Mouse (Mus musculus) bone marrow macrophage, adult 2 months (primary cell): ENCODE data around the gene Cuedc2.

Source experiments
- CTCF ChIP-seq: IDR thresholded peaks from 2 replicates; pipeline ENCODE4 v1.5.1; 2012; ENCODE audit warnings: low read depth, mild to moderate bottlenecking, low read length, moderate library complexity
- POLR2A ChIP-seq: IDR thresholded peaks from 2 replicates; pipeline ENCODE4 v1.6.1; 2012; ENCODE audit warnings: mild to moderate bottlenecking, low read depth, low read length, borderline replicate concordance

DNA sequence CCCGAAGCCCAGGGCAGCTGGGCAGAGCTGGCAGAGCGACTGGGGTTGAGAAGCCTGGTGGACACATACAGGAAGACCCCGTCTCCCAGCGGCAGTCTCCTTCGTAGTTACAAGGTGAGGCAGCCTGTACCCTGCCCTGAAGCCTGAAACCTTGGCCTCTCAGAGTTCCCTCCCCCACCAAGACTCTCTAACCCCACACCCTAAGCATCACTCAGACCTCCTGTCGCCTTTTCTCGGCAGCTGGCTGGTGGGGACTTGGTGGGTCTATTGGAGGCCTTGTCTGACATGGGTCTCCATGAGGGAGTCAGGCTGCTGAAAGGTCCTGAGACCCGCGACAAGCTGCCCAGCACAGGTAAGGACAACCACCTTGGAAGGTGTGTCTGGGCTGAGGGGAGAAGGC, 27.2 kb downstream of the Cuedc2 start:
- TF ChIP-seq POLR2A, result no peak
- TF ChIP-seq CTCF, result no peak
